Mouse (Mus musculus): ENCODE results near the gene Fam219a.

- TF ChIP-seq CTCF (IDR thresholded peaks at IDR 0.05; ENCODE audit: low read depth) (peak; percentile 77), EP300 (IDR thresholded peaks at IDR 0.05; ENCODE audit: low read depth) (no peak)
Measured at GRCm38 (mm10) chr4:41522788-41523187, 46.5 kb downstream of the Fam219a start.

Measured in liver, postnatal 0 days (tissue).